Mouse (Mus musculus) CD4-positive naive resting alpha-beta T cell, adult 57 days (primary cell): ENCODE results near the gene Zfp358. TPM values are rescaled to one million over a fixed set of nuclear protein-coding genes. Genes with fewer than 3 reads are reported as not detected.

ENCODE experiments used
- total RNA-seq: library from RNA; stranded (reverse); gene quantifications from one replicate; pipeline ENCODE4 v1.2.4, GENCODE M21; 2023

Zfp358 gene
- total RNA-seq: 6.4 TPM

GRCm38 (mm10) chr8:3492901-3493844, at the start of gene Zfp358:
Zfp358 (plus strand) TSS chr8:3493138.

GRCm38 (mm10) chr8:3467006-3467885, 25.7 kb upstream of the Zfp358 start, which contains the start of gene Pex11g:
Pex11g (minus strand) TSS chr8:3467680.

GRCm38 (mm10) chr8:3470562-3470961, 22.4 kb upstream of the Zfp358 start, which contains the start of gene Tex45:
Tex45 (plus strand) TSS chr8:3470862.

GRCm38 (mm10) chr8:3500235-3501090, 7.5 kb downstream of the Zfp358 start, which contains the start of gene Mcoln1:
Mcoln1 (plus strand) TSS chr8:3500457.

GRCm38 (mm10) chr8:3515260-3515671, 22.3 kb downstream of the Zfp358 start, which contains the start of gene Pnpla6:
Pnpla6 (plus strand) TSS chr8:3515384.

Other genes with a start within 250 kb of the Zfp358 start
- gene Insr, start 213.5 kb upstream of the Zfp358 start, total RNA-seq: 54.6 TPM
- 290 TPM for gene A430078G23Rik, start 139.7 kb upstream of the Zfp358 start, total RNA-seq
- 296 TPM for gene Arhgef18, start 100.1 kb upstream of the Zfp358 start, total RNA-seq
- 0.65 TPM for gene Pex11g, start 25.5 kb upstream of the Zfp358 start, total RNA-seq
- 5.4 TPM for gene Tex45, start 22.3 kb upstream of the Zfp358 start, total RNA-seq
- 81.8 TPM for gene Mcoln1, start 7.3 kb downstream of the Zfp358 start, total RNA-seq
- 52.8 TPM for gene Pnpla6, start 22.2 kb downstream of the Zfp358 start, total RNA-seq
- not detected for gene C330021F23Rik, start 74.9 kb downstream of the Zfp358 start, total RNA-seq
- not detected for gene Camsap3, start 94.2 kb downstream of the Zfp358 start, total RNA-seq
- gene Xab2, start 128.2 kb downstream of the Zfp358 start, total RNA-seq: 91.9 TPM
- gene Pet100, start 128.4 kb downstream of the Zfp358 start, total RNA-seq: 50.7 TPM
- gene Pcp2, start 132.4 kb downstream of the Zfp358 start, total RNA-seq: not detected
- gene Stxbp2, start 137.8 kb downstream of the Zfp358 start, total RNA-seq: 199 TPM
- gene Retn, start 162.6 kb downstream of the Zfp358 start, total RNA-seq: not detected
- gene Mcemp1, start 172.6 kb downstream of the Zfp358 start, total RNA-seq: 0.53 TPM
- gene Fcor, start 179.2 kb downstream of the Zfp358 start, total RNA-seq: not detected
- 13.7 TPM for gene Trappc5, start 183.2 kb downstream of the Zfp358 start, total RNA-seq
- 15.8 TPM for gene Fcer2a, start 201.0 kb downstream of the Zfp358 start, total RNA-seq
- not detected for gene Clec4g, start 227.5 kb downstream of the Zfp358 start, total RNA-seq